Mouse (Mus musculus): ENCODE results near the gene Kmt2c. TPM values are rescaled to one million over a fixed set of nuclear protein-coding genes. Genes with fewer than 3 reads are reported as not detected.

Gene Kmt2c
- total and polyA plus RNA-seq, 3 experiments: 23.8 to 34.0 (median 26.2) TPM

DNA sequence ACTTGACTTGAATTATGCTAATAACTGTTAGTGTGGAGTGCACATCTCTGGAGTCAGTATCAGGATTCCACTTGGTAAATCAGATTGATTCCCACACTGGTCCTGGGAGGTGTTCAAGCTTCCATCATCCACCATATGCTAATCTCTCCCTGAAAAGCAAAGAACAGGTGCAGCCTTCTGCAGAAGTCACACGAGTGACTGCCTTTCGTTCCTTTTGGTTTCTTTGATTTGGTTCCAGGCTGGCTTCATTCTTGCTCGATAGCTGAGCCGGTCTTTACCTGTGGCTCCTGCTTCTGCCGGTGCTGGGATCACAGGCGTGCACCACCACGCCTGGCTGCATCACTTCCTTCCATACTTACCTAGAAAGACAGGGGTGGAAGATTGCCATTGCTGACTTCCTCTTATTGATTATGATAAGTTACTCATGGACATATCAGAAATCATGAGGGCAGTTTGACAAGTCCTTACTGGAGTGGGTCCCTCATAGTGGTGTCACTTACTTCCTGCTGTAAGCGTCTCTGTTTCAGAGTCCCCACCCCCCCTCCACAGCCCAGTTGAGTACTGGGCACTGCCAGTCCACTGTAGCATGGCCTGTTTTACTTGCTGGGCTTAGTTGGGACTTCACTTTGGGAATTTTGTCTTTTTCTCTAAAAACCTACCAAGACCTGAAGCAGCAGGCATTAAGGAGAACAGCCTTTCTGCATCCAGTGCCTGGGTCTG, 245.6 kb downstream of the Kmt2c start:
- Histone ChIP-seq H3K27me3 (ENCODE audit: control insufficient read depth in 1 of 2, insufficient read depth in 2 of 2, low read length in 2 of 2) (no peaks in the 10 kb centered on the region), H3K79me2 (ENCODE audit: control insufficient read depth, insufficient read depth, low read length, poor library complexity) (no peaks in the 10 kb centered on the region), H3K9me3 (replicated peaks; ENCODE audit: insufficient read depth, low read length) (no peaks in the 10 kb centered on the region), H3K4me3 (ENCODE audit: control insufficient read depth in 1 of 2, insufficient read depth in 1 of 2, low read depth in 2 of 2, low read length in 2 of 2) (no peak overlapping the region), H3K27ac (ENCODE audit: control insufficient read depth, low read depth, low read length) (no peak overlapping the region), H3K4me1 (ENCODE audit: control insufficient read depth in 1 of 2, insufficient read depth in 2 of 2, low read length in 2 of 2) (no peaks in the 10 kb centered on the region), H3K36me3 (ENCODE audit: control insufficient read depth in 1 of 2, insufficient read depth in 2 of 2, low read length in 2 of 2) (peaks cover 0 to 2% of the 10 kb centered on the region in 2 experiments; a peak in 2 of 4 replicates), H3K9ac (ENCODE audit: control insufficient read depth, low read depth, low read length, poor library complexity, severe bottlenecking) (no peak overlapping the region)
- TF ChIP-seq E2F4 (IDR thresholded peaks at IDR 0.05; ENCODE audit: borderline replicate concordance, low read depth, low read length): no peak
- no peak for TF ChIP-seq SIN3A (IDR thresholded peaks at IDR 0.05; ENCODE audit: low read length)
- no peak for TF ChIP-seq POLR2A (IDR thresholded peaks at IDR 0.05; ENCODE audit: control insufficient read depth in 1 of 2, insufficient read depth in 1 of 2, low read depth in 1 of 2, low read length in 2 of 2, poor library complexity in 1 of 2)
- TF ChIP-seq SMC3 (IDR thresholded peaks at IDR 0.05; ENCODE audit: low read depth, low read length): no peak
- no peak for TF ChIP-seq MEF2A (IDR thresholded peaks at IDR 0.05; ENCODE audit: extremely low read depth, insufficient replicate concordance, low read depth, low read length, poor library complexity, severe bottlenecking)
- DNase-seq (ENCODE audit: low read depth, low spot score): no peak

DNA sequence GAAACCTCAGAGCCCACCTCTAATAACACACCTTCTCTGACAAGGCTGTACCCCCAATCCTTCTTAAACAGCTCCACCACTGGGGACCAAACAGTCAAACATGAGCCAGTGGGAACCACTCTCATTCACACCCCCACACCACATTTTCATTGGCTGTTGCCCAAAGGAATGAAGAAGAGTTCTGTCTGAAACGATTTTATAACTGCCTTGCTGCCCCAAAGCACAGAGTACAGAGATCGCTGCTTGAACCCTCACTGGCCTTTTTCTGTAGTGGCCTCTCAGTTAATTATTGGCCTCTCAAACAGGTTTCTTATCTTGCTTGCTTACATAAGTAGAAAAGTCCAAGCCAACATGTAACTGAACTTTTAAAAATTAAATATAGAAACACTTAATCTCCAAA, 246.2 kb downstream of the Kmt2c start:
- DNase-seq (ENCODE audit: low read depth, low spot score): no peak
- Histone ChIP-seq H3K9ac (ENCODE audit: control insufficient read depth, low read depth, low read length, poor library complexity, severe bottlenecking) (no peak overlapping the region), H3K4me3 (ENCODE audit: control insufficient read depth in 1 of 2, insufficient read depth in 1 of 2, low read depth in 2 of 2, low read length in 2 of 2) (no peak overlapping the region), H3K9me3 (replicated peaks; ENCODE audit: insufficient read depth, low read length) (no peaks in the 10 kb centered on the region), H3K4me1 (ENCODE audit: control insufficient read depth in 1 of 2, insufficient read depth in 2 of 2, low read length in 2 of 2) (no peaks in the 10 kb centered on the region), H3K36me3 (ENCODE audit: control insufficient read depth in 1 of 2, insufficient read depth in 2 of 2, low read length in 2 of 2) (peaks cover 0 to 2% of the 10 kb centered on the region in 2 experiments; a peak in 2 of 4 replicates), H3K27me3 (ENCODE audit: control insufficient read depth in 1 of 2, insufficient read depth in 2 of 2, low read length in 2 of 2) (no peaks in the 10 kb centered on the region), H3K79me2 (ENCODE audit: control insufficient read depth, insufficient read depth, low read length, poor library complexity) (no peaks in the 10 kb centered on the region), H3K27ac (ENCODE audit: control insufficient read depth, low read depth, low read length) (no peak overlapping the region)
- TF ChIP-seq RAD21 (IDR thresholded peaks at IDR 0.05; ENCODE audit: low read depth, low read length) (no peak), GATA1 (IDR thresholded peaks at IDR 0.05; ENCODE audit: low read depth, low read length) (no peak), MEF2A (IDR thresholded peaks at IDR 0.05; ENCODE audit: extremely low read depth, insufficient replicate concordance, low read depth, low read length, poor library complexity, severe bottlenecking) (no peak), CHD1 (IDR thresholded peaks at IDR 0.05; ENCODE audit: low read depth, low read length) (no peak), CTCF (IDR thresholded peaks at IDR 0.05 in 2 of 3, conservative IDR thresholded peaks at IDR 0.05 in 1 of 3; ENCODE audit: control insufficient read depth in 1 of 3, insufficient read depth in 1 of 3, low read depth in 2 of 3, low read length in 3 of 3, poor library complexity in 1 of 3, severe bottlenecking in 1 of 3) (no peak), ZMIZ1 (IDR thresholded peaks at IDR 0.05; ENCODE audit: low read depth, low read length) (no peak), ELF1 (IDR thresholded peaks at IDR 0.05; ENCODE audit: low read depth, low read length) (no peak), TBP (IDR thresholded peaks at IDR 0.05; ENCODE audit: low read depth, low read length) (no peak), SMC3 (IDR thresholded peaks at IDR 0.05; ENCODE audit: low read depth, low read length) (no peak), NELFE (IDR thresholded peaks at IDR 0.05; ENCODE audit: low read depth, low read length) (no peak), USF1 (IDR thresholded peaks at IDR 0.05; ENCODE audit: low read depth, low read length) (no peak), POLR2A (IDR thresholded peaks at IDR 0.05; ENCODE audit: control insufficient read depth in 1 of 2, insufficient read depth in 1 of 2, low read depth in 1 of 2, low read length in 2 of 2, poor library complexity in 1 of 2) (no peak), TCF12 (IDR thresholded peaks at IDR 0.05; ENCODE audit: low read depth, low read length) (no peak), ZKSCAN1 (IDR thresholded peaks at IDR 0.05; ENCODE audit: low read depth, low read length) (no peak)
